Mouse (Mus musculus): Measurements from ENCODE around the gene Zcchc7.

Gene Zcchc7

DNA sequence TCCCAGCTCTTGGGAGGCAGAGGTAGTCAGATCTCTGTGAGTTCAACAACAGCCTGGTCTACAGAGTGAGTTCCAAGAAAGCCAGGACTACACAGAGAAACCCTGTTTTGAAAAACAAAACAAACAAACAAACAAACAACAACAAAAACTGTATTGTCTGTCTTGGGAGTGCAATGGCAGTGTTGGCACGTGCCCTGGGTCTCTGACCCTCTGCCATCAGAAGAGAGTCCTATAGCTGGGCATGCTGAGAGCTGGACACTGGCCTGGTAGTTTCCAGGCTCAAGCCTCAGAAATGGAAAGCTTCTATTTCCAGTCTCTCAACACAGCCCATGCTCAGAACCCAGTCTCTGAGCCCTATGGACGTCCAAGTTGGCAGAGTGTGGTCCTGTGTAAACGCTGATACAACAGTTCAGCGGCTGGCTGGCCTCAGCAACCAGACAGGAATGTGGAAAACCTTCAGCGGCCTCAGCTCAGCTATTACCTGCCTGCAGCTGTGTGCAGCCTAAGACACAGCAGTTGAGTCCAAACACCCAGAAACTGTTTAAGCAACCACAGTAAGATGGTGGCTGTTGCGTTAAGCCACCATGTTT lies 220.4 kb downstream of the Zcchc7 start:
- H3K27me3 ChIP-seq (ENCODE audit: control insufficient read depth, insufficient read depth, low read length, poor library complexity, severe bottlenecking): no peaks in the 10 kb centered on the region
- DNase-seq (ENCODE audit: low read depth, low spot score): no peak
- no peaks in the 10 kb centered on the region for H3K36me3 ChIP-seq (ENCODE audit: control insufficient read depth, insufficient read depth, low read length, poor library complexity, severe bottlenecking)

DNA sequence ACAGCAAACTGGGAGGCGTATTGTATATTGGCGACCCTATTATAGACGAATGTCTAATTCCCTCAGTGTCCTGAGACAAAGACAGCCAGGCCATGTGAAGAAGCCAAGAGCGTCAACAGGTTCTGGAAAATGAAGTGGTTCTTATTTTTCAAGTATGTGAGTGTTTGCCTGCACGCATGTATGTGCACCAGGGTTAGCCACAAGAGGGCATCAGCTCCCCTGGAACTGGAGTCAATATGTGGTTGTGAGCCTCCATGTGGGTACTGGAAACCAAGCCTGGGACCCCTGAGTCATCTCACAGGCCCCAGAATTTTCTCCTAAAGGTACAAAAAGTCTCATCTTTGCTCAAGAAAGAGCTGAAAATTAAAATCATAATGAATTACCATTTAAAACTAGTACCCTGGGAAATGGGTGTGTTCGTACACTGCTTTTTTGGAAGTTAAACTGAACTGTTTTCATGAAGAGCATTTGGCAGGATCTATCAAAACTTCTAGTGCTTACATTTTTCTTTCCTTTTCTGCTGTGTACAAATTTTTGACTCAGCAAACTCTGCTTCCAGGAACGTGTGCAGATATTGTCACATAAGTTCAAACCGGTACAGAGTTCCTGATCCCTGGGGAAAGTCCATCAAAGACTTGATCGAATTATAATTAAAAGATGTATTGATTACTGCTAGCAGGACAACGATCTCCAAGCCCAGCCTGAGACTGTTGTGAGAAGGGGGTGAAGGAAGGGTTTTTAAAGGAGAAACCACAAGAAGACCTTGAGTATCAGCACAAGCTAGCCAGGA lies 221.4 kb downstream of the Zcchc7 start:
- Histone ChIP-seq H3K36me3 (ENCODE audit: control insufficient read depth, insufficient read depth, low read length, poor library complexity, severe bottlenecking) (no peaks in the 10 kb centered on the region), H3K27me3 (ENCODE audit: control insufficient read depth, insufficient read depth, low read length, poor library complexity, severe bottlenecking) (no peaks in the 10 kb centered on the region)
- DNase-seq (ENCODE audit: low read depth, low spot score): no peak

DNA sequence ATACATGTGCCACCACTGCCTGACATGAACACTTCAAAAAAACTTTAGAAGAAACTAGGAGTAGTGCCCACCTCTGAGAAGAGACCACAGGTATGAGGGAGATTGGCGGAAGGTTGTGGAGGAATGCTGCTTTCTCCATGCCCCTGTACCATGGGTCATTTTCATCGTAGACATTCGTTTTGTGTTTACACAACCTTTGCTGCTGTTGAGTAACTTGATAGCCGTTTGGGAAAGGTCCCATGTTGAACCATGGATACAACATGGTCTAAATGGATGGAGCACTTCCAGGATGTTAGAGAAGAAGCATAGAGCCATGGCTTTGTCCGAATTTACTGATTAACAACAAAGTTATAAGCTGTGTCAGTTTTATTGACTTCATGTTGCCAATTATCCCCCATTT lies 222.5 kb downstream of the Zcchc7 start:
- Histone ChIP-seq H3K27me3 (ENCODE audit: control insufficient read depth, insufficient read depth, low read length, poor library complexity, severe bottlenecking) (no peaks in the 10 kb centered on the region), H3K36me3 (ENCODE audit: control insufficient read depth, insufficient read depth, low read length, poor library complexity, severe bottlenecking) (no peaks in the 10 kb centered on the region)
- DNase-seq (ENCODE audit: low read depth, low spot score): no peak

- DNase-seq (ENCODE audit: low read depth, low spot score): no peak
Measured at GRCm38 (mm10) chr4:44979794-44980338, 224.2 kb downstream of the Zcchc7 start.

DNA sequence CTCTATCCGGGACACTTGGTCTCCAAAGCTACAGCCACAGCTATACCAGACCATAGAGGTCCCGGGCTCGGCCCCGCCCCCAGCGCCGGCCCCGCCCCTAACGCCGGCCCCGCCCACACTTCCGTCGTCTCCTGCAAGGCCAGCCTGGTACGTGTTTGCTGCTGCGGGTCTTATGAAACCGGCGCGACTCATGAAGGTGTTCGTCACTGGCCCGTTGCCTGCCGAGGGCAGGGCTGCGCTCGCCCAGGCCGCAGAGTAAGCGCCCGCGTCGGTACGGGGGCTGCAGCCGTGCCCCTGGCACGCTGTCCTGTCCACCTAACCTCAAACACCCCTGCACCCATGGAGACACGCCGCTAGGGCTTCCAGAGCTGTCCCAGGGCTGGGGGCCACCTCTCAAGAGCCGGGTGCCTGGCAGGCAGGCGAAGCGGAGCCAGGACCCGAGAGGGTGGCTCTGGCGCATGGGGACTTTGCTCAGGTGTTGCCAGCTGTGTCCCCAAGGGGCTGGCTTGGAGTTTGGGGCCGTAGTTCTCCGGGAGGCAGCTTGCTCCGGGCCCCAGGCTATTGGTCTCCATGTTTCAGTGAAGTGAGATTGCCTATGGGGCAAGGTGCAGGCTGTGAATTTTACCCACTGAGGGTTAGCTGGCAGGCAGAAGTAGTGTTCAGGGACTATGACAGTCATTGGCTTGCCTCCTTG lies 225.8 kb downstream of the Zcchc7 start, which contains the start of gene Grhpr:
Gene Grhpr, plus strand, starts transcription at position 116 of the 694 bp plus-strand sequence.
- no peaks in the 10 kb centered on the region for H3K27me3 ChIP-seq (ENCODE audit: control insufficient read depth, insufficient read depth, low read length, poor library complexity, severe bottlenecking)
- DNase-seq (ENCODE audit: low read depth, low spot score): peak; percentile 88
- no peaks in the 10 kb centered on the region; the same call in 1 of the 2 replicates for H3K36me3 ChIP-seq (ENCODE audit: control insufficient read depth, insufficient read depth, low read length, poor library complexity, severe bottlenecking)

More at GRCm38 (mm10) chr4:44979794-44980338, 224.2 kb downstream of the Zcchc7 start:
- Histone ChIP-seq H3K36me3 (ENCODE audit: control insufficient read depth, insufficient read depth, low read length, poor library complexity, severe bottlenecking) (no peaks in the 10 kb centered on the region), H3K27me3 (ENCODE audit: control insufficient read depth, insufficient read depth, low read length, poor library complexity, severe bottlenecking) (no peaks in the 10 kb centered on the region)

All from splenic B cell, adult 2 months (primary cell).